Mouse (Mus musculus) neutrophil, adult 65 days (primary cell): ENCODE data around the gene Gm35134. TPM values are rescaled to one million over a fixed set of nuclear protein-coding genes. Genes with fewer than 3 reads are reported as not detected.

ENCODE experiments used
- total RNA-seq: library from RNA; stranded (reverse); gene quantifications from 2 replicates; pipeline ENCODE4 v1.2.4, GENCODE M21; 2023

The Gm35134 gene
- total RNA-seq, result not detected in 2 replicates

GRCm38 (mm10) chrY:19112707-19113106 is at the start of gene Gm35134:
Gene Gm35134 (plus strand): TSS chrY:19113007.

